Mouse (Mus musculus) stomach, postnatal 0 days (tissue): ENCODE measurements at regions not wholly inside any gene's neighbourhood (a gene's known extent, or its start where the extent isn't known, plus 50 kb on each side); places are given as distances from the start of the nearest gene placed in this dataset.

Source experiments
- CTCF ChIP-seq: IDR thresholded peaks from 2 replicates; pipeline ENCODE4 v1.5.1; 2016; ENCODE audit warnings: antibody characterized with exemption, low read depth, mild to moderate bottlenecking, moderate library complexity
- EP300 ChIP-seq: optimal IDR thresholded peaks from 2 replicates; pipeline ENCODE3; 2016; ENCODE audit warnings: antibody characterized with exemption

DNA sequence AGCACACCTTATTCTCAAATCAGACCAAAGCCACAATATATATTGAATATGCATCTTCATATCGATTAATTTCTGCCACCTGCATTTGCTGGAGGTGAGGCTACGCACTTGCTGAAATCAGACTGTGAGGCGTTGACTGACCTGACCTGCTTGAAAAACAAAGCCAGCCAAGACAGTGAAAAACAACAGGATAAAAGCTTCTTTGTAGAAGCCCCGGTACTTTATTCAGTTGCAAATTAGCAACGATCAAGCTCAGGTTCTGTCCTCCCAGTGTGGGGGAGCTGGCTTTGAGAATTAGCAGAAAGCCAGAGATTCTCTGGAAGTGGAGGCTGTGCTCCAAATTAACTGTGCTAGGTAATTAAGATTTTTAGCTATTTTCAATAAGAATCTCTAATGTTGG lies 100.6 kb downstream of the Vmn2r79 start:
- no peak for TF ChIP-seq CTCF
- no peak for TF ChIP-seq EP300
